Mouse (Mus musculus) CD4-positive helper T cell, adult 2 months (primary cell): ENCODE data around the gene Cib4.

Experiments
- DNase-seq: peaks from one replicate; pipeline ENCODE4 v3.0.0-alpha.2; 2012; ENCODE audit warnings: low read depth, missing footprints, low spot score

The Cib4 gene

GRCm38 (mm10) chr5:30440308-30440906 is 105.2 kb downstream of the Cib4 start:
- DNase-seq: no peak

DNA sequence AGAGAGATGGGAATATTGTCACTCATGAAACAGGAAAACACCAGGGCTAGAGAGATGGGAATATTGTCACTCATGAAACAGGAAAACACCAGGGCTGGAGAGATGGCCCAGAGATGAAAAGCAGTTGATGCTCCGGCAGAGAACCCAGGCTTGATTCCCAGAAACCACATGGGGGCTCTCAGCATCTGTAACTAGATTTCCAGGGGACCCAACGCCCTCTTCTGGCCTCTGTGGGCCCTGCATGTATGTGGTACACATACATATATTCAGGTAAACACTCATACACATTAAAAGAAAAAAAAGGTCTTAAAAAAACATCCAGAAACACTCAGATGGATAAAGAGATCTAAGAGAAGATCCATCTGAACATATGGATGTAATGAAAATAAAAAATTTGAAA is 106.7 kb downstream of the Cib4 start:
- no peak for DNase-seq
